Mouse (Mus musculus): ENCODE measurements around the gene Nkd1.

- TF ChIP-seq CTCF (IDR thresholded peaks at IDR 0.05; ENCODE audit: borderline replicate concordance, control insufficient read depth, extremely low read depth, insufficient read depth, low read length, poor library complexity) (no peak), POLR2A (IDR thresholded peaks at IDR 0.05; ENCODE audit: control insufficient read depth, extremely low read depth, insufficient read depth, low read length, poor library complexity) (no peak)
Observed at GRCm38 (mm10) chr8:88521541-88522414, 624 bp downstream of the Nkd1 start.
